Mouse (Mus musculus): ENCODE data around the gene Scn2b. TPM values are rescaled to one million over a fixed set of nuclear protein-coding genes. Genes with fewer than 3 reads are reported as not detected.

Gene Scn2b
- polyA plus RNA-seq, 1 experiment from 2014 or later, result 11.2 TPM

- peaks cover 40% of the 10 kb centered on the region for H3K4me1 ChIP-seq
- peak overlapping the region; percentile 47 for H3K4me2 ChIP-seq
- peaks cover 15% of the 10 kb centered on the region for H3K36me3 ChIP-seq (replicated peaks)
- no peak for ATAC-seq (replicated peaks)
- H3K4me3 ChIP-seq, result peak overlapping the region; percentile 22; the same call in 1 of the 2 replicates
- H3K9ac ChIP-seq, result 0 out of 2 replicates have a peak overlapping the region, but pooled peaks have one; percentile 3
- no peaks in the 10 kb centered on the region for H3K27me3 ChIP-seq (replicated peaks)
- no peaks in the 10 kb centered on the region for H3K9me3 ChIP-seq
- no peak overlapping the region for H3K27ac ChIP-seq
- 21% methylated on average over 9 of the region's 9 CpGs for WGBS
Observed at GRCm38 (mm10) chr9:45122209-45122761, 4.7 kb downstream of the Scn2b start.

GRCm38 (mm10) chr9:45125211-45125610 is 7.6 kb downstream of the Scn2b start:
- Histone ChIP-seq H3K27me3 (replicated peaks) (no peaks in the 10 kb centered on the region), H3K4me1 (peaks cover 23% of the 10 kb centered on the region), H3K27ac (no peak overlapping the region), H3K4me3 (no peak overlapping the region), H3K9me3 (no peaks in the 10 kb centered on the region), H3K9ac (no peak overlapping the region), H3K4me2 (no peak overlapping the region), H3K36me3 (replicated peaks) (peaks cover 19% of the 10 kb centered on the region)
- ATAC-seq (replicated peaks), result no peak
- 94% methylated on average over 14 of the region's 14 CpGs for WGBS

GRCm38 (mm10) chr9:45126941-45127340 is 9.4 kb downstream of the Scn2b start:
- Histone ChIP-seq H3K9me3 (no peaks in the 10 kb centered on the region), H3K4me2 (no peak overlapping the region), H3K4me3 (no peak overlapping the region), H3K27me3 (replicated peaks) (no peaks in the 10 kb centered on the region), H3K36me3 (replicated peaks) (peaks cover 19% of the 10 kb centered on the region), H3K9ac (no peak overlapping the region), H3K4me1 (peaks cover 7% of the 10 kb centered on the region), H3K27ac (no peak overlapping the region)
- ATAC-seq (replicated peaks), result no peak
- WGBS, result 64% methylated on average over 7 of the region's 7 CpGs

- Histone ChIP-seq H3K27ac (no peak overlapping the region), H3K27me3 (replicated peaks) (peaks cover 11% of the 10 kb centered on the region), H3K9ac (no peak overlapping the region), H3K4me1 (no peaks in the 10 kb centered on the region), H3K36me3 (replicated peaks) (peaks cover 19% of the 10 kb centered on the region), H3K9me3 (no peaks in the 10 kb centered on the region), H3K4me3 (no peak overlapping the region), H3K4me2 (no peak overlapping the region)
- WGBS, result 78% methylated on average over 3 of the region's 3 CpGs
- no peak for ATAC-seq (replicated peaks)
Observed at GRCm38 (mm10) chr9:45130119-45130518, 12.5 kb downstream of the Scn2b start.

GRCm38 (mm10) chr9:45133484-45134310 is 16.1 kb downstream of the Scn2b start:
- H3K4me1 ChIP-seq, result peaks cover 9% of the 10 kb centered on the region
- WGBS, result 25% methylated on average over 5 of the region's 5 CpGs
- no peak overlapping the region for H3K4me3 ChIP-seq
- H3K27ac ChIP-seq, result no peak overlapping the region
- no peak overlapping the region for H3K9ac ChIP-seq
- H3K4me2 ChIP-seq, result no peak overlapping the region
- H3K9me3 ChIP-seq, result no peaks in the 10 kb centered on the region
- no peaks in the 10 kb centered on the region for H3K36me3 ChIP-seq (replicated peaks)
- peaks cover 46% of the 10 kb centered on the region for H3K27me3 ChIP-seq (replicated peaks)
- ATAC-seq (replicated peaks), result 0 out of 2 replicates have a peak, but pooled peaks have one; percentile 48

GRCm38 (mm10) chr9:45136442-45137169 is 19.0 kb downstream of the Scn2b start:
- Histone ChIP-seq H3K4me3 (no peak overlapping the region), H3K4me1 (peaks cover 16% of the 10 kb centered on the region)

GRCm38 (mm10) chr9:45138191-45139032 is 20.8 kb downstream of the Scn2b start, which contains the start of gene Scn4b:
Scn4b (plus strand) TSS chr9:45138395.
- H3K4me2 ChIP-seq, result peak within 1 kb of the TSS; percentile 75
- no peak within 1 kb of the TSS for H3K27ac ChIP-seq
- peak; percentile 50; the same call in 1 of the 2 replicates for ATAC-seq (replicated peaks)

More at GRCm38 (mm10) chr9:45136442-45137169, 19.0 kb downstream of the Scn2b start:
- Histone ChIP-seq H3K27ac (no peak overlapping the region), H3K9ac (no peak overlapping the region), H3K27me3 (replicated peaks) (peaks cover 73% of the 10 kb centered on the region), H3K4me2 (no peak overlapping the region), H3K36me3 (replicated peaks) (no peaks in the 10 kb centered on the region), H3K9me3 (no peaks in the 10 kb centered on the region)
- 13% methylated on average over 7 of the region's 7 CpGs for WGBS
- no peak for ATAC-seq (replicated peaks)

GRCm38 (mm10) chr9:45139082-45139481 is 21.5 kb downstream of the Scn2b start:
- H3K4me3 ChIP-seq, result peak overlapping the region; percentile 42
- ATAC-seq (replicated peaks), result no peak
- H3K27ac ChIP-seq, result no peak overlapping the region
- peak overlapping the region; percentile 75 for H3K4me2 ChIP-seq
- peaks cover 92% of the 10 kb centered on the region for H3K27me3 ChIP-seq (replicated peaks)
- H3K9me3 ChIP-seq, result no peaks in the 10 kb centered on the region
- no peaks in the 10 kb centered on the region for H3K36me3 ChIP-seq (replicated peaks)
- 5% methylated on average over 7 of the region's 7 CpGs for WGBS
- H3K4me1 ChIP-seq, result peaks cover 16% of the 10 kb centered on the region
- peak overlapping the region; percentile 7; the same call in 1 of the 2 replicates for H3K9ac ChIP-seq

More at GRCm38 (mm10) chr9:45138191-45139032, 20.8 kb downstream of the Scn2b start, which contains the start of gene Scn4b:
- Histone ChIP-seq H3K4me1 (peaks cover 16% of the 10 kb centered on the region), H3K9ac (peak within 1 kb of the TSS; percentile 7; the same call in 1 of the 2 replicates), H3K4me3 (peak within 1 kb of the TSS; percentile 42), H3K27me3 (replicated peaks) (peaks cover 87% of the 10 kb centered on the region), H3K36me3 (replicated peaks) (no peaks in the 10 kb centered on the region), H3K9me3 (no peaks in the 10 kb centered on the region)
- WGBS, result under 1% methylated on average over 75 of the region's 76 CpGs

- ATAC-seq (replicated peaks), result no peak
- Histone ChIP-seq H3K4me2 (no peak overlapping the region), H3K9ac (no peak overlapping the region), H3K9me3 (no peaks in the 10 kb centered on the region), H3K27me3 (replicated peaks) (peaks cover 92% of the 10 kb centered on the region), H3K4me3 (no peak overlapping the region), H3K27ac (no peak overlapping the region), H3K36me3 (replicated peaks) (no peaks in the 10 kb centered on the region), H3K4me1 (peaks cover 23% of the 10 kb centered on the region)
- WGBS, result 55% methylated on average over 7 of the region's 7 CpGs
Observed at GRCm38 (mm10) chr9:45140945-45141344, 23.4 kb downstream of the Scn2b start.

GRCm38 (mm10) chr9:45142686-45143085 is 25.1 kb downstream of the Scn2b start:
- ATAC-seq (replicated peaks), result no peak
- H3K27ac ChIP-seq, result no peak overlapping the region
- H3K27me3 ChIP-seq (replicated peaks), result peaks cover 81% of the 10 kb centered on the region
- H3K36me3 ChIP-seq (replicated peaks), result no peaks in the 10 kb centered on the region
- no peak overlapping the region for H3K4me3 ChIP-seq
- H3K9ac ChIP-seq, result no peak overlapping the region
- H3K9me3 ChIP-seq, result no peaks in the 10 kb centered on the region
- peaks cover 25% of the 10 kb centered on the region for H3K4me1 ChIP-seq
- no peak overlapping the region for H3K4me2 ChIP-seq
- 65% methylated on average over 3 of the region's 3 CpGs for WGBS

GRCm38 (mm10) chr9:45145533-45146266 is 28.1 kb downstream of the Scn2b start:
- Histone ChIP-seq H3K27ac (no peak overlapping the region), H3K36me3 (replicated peaks) (no peaks in the 10 kb centered on the region), H3K4me2 (peak overlapping the region; percentile 81), H3K9ac (peak overlapping the region; percentile 34), H3K9me3 (no peaks in the 10 kb centered on the region), H3K4me3 (peak overlapping the region; percentile 38), H3K27me3 (replicated peaks) (peaks cover 58% of the 10 kb centered on the region), H3K4me1 (peaks cover 9% of the 10 kb centered on the region)
- WGBS, result 2% methylated on average over 27 of the region's 27 CpGs
- ATAC-seq (replicated peaks), result peak; percentile 42

Measured in midbrain, embryonic 15.5 days (tissue).